ENCODE assay signal across 8 mouse cellular contexts in the genomic region with DNA sequence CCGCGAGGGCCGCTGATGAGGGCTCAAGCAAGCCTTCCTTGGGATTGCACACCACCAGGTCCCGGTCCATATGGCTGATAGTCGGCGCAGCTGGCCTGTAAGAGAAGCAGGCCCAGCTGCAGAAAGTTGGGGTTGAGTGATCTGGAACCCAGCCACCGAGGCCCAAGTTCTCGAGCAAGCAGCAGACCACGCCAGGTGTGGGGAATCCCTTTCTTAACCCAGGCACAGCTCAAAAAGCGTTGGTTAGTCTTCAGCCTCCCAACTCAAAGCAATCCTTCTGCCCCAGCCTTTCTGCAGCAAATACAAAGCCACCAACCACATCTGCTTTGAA. TPM values are rescaled to one million over a fixed set of nuclear protein-coding genes. Genes with fewer than 3 reads are reported as not detected.
DNase-seq lines count a peak whose midpoint lies in the region; ATAC-seq and TF ChIP-seq lines count a peak whose summit lies in the region.

TSS of gene Tpmt (minus strand) at position 121 of the 331 bp plus-strand sequence.

- DNase-seq in cerebellum, adult 2 months: peak in 1 of 2 experiments; percentile 33
- DNase-seq in cerebellum, postnatal 25 days: no peak
- DNase-seq in right cerebral cortex, postnatal 10 days (ENCODE audit: low spot score in 2 of 2): peak; percentile 41 to 62
- DNase-seq in right cerebral cortex, postnatal 25 days: no peak
- DNase-seq in hindbrain, embryonic 11.5 days (ENCODE audit: low spot score): no peak
- no peak for DNase-seq in liver, embryonic 13.5 days

- H3K4me2 ChIP-seq in hindbrain, embryonic 11.5 days (replicated peaks; ENCODE audit: low read depth, low read length): peak within 1 kb of the TSS; percentile 94
- peak within 1 kb of the TSS; percentile 93 for H3K4me2 ChIP-seq in liver, embryonic 13.5 days
- H3K4me2 ChIP-seq in stomach, embryonic 14.5 days (replicated peaks; ENCODE audit: low read depth, low read length): peak within 1 kb of the TSS; percentile 100

- WGBS in cerebellum, adult 2 months: 10% methylated on average over 10 of the region's 10 CpGs
- WGBS in hindbrain, embryonic 11.5 days: 24% methylated on average over 10 of the region's 10 CpGs
- WGBS in liver, embryonic 13.5 days (ENCODE audit: insufficient replicate concordance): 21% methylated on average over 10 of the region's 10 CpGs
- WGBS in stomach, embryonic 14.5 days: 14% methylated on average over 10 of the region's 10 CpGs

- no peaks in the 10 kb centered on the region for H3K36me3 ChIP-seq in hindbrain, embryonic 11.5 days (ENCODE audit: control insufficient read depth, insufficient read depth, low read length)
- peaks cover 9% of the 10 kb centered on the region for H3K36me3 ChIP-seq in liver, embryonic 13.5 days
- peaks cover 5% of the 10 kb centered on the region; the same call in 1 of the 2 replicates for H3K36me3 ChIP-seq in stomach, embryonic 14.5 days (ENCODE audit: control insufficient read depth, insufficient read depth, low read length)

- no peak for ATAC-seq in hindbrain, embryonic 11.5 days (ENCODE audit: low FRiP score)
- ATAC-seq in liver, embryonic 13.5 days (ENCODE audit: low read depth): no peak
- ATAC-seq in stomach, embryonic 14.5 days (ENCODE audit: insufficient number of reproducible peaks, insufficient read depth, low FRiP score, low read depth): no peak
- ATAC-seq in erythroid progenitor cell, adult 5-6 weeks (replicated peaks; ENCODE audit: low FRiP score, poor library complexity, severe bottlenecking): no peak

- H3K4me1 ChIP-seq in cerebellum, adult 2 months (ENCODE audit: control insufficient read depth, insufficient read depth, low read length): peaks cover 8% of the 10 kb centered on the region; the same call in 1 of the 2 replicates
- peaks cover 3% of the 10 kb centered on the region; the same call in 1 of the 2 replicates for H3K4me1 ChIP-seq in hindbrain, embryonic 11.5 days (replicated peaks; ENCODE audit: control insufficient read depth, insufficient read depth, low read length)
- peaks cover 30% of the 10 kb centered on the region for H3K4me1 ChIP-seq in liver, embryonic 13.5 days (replicated peaks)
- H3K4me1 ChIP-seq in stomach, embryonic 14.5 days (ENCODE audit: control insufficient read depth, insufficient read depth, low read length): peaks cover 11% of the 10 kb centered on the region; the same call in 1 of the 2 replicates

- H3K9ac ChIP-seq in hindbrain, embryonic 11.5 days (ENCODE audit: low read depth, low read length): peak within 1 kb of the TSS; percentile 73
- H3K9ac ChIP-seq in liver, embryonic 13.5 days: peak within 1 kb of the TSS; percentile 83
- H3K9ac ChIP-seq in stomach, embryonic 14.5 days (replicated peaks; ENCODE audit: low read depth, low read length): peak within 1 kb of the TSS; percentile 69

- TF ChIP-seq CTCF in cerebellum, adult 2 months (IDR thresholded peaks at IDR 0.05; ENCODE audit: borderline replicate concordance, insufficient read depth, low read depth, low read length): no peak

- no peak for TF ChIP-seq POLR2A in cerebellum, adult 2 months (IDR thresholded peaks at IDR 0.05; ENCODE audit: borderline replicate concordance, insufficient read depth, low read length)

- H3K27me3 ChIP-seq in cerebellum, adult 2 months (ENCODE audit: control insufficient read depth, insufficient read depth, low read length): no peaks in the 10 kb centered on the region
- no peaks in the 10 kb centered on the region for H3K27me3 ChIP-seq in hindbrain, embryonic 11.5 days (ENCODE audit: control insufficient read depth, insufficient read depth, low read length)
- H3K27me3 ChIP-seq in liver, embryonic 13.5 days: peaks cover 19% of the 10 kb centered on the region
- no peaks in the 10 kb centered on the region for H3K27me3 ChIP-seq in stomach, embryonic 14.5 days (ENCODE audit: control insufficient read depth, insufficient read depth, low read length)

- H3K9me3 ChIP-seq in hindbrain, embryonic 11.5 days (ENCODE audit: control insufficient read depth, low read length): no peaks in the 10 kb centered on the region
- no peaks in the 10 kb centered on the region for H3K9me3 ChIP-seq in liver, embryonic 13.5 days (replicated peaks)
- H3K9me3 ChIP-seq in stomach, embryonic 14.5 days (ENCODE audit: control insufficient read depth, low read depth, low read length): no peaks in the 10 kb centered on the region

- peak within 1 kb of the TSS; percentile 83 for H3K4me3 ChIP-seq in cerebellum, adult 2 months (replicated peaks; ENCODE audit: insufficient read depth, low read depth, low read length)
- peak within 1 kb of the TSS; percentile 87 for H3K4me3 ChIP-seq in hindbrain, embryonic 11.5 days (ENCODE audit: low read depth, low read length)
- peak within 1 kb of the TSS; percentile 77 for H3K4me3 ChIP-seq in liver, embryonic 13.5 days (replicated peaks)
- H3K4me3 ChIP-seq in stomach, embryonic 14.5 days (ENCODE audit: low read depth, low read length): peak within 1 kb of the TSS; percentile 79

- H3K27ac ChIP-seq in cerebellum, adult 2 months (ENCODE audit: insufficient read depth, low read length): no peak within 1 kb of the TSS
- H3K27ac ChIP-seq in hindbrain, embryonic 11.5 days (ENCODE audit: low read depth, low read length): peak within 1 kb of the TSS; percentile 70
- peak within 1 kb of the TSS; percentile 15; the same call in 1 of the 2 replicates for H3K27ac ChIP-seq in liver, embryonic 13.5 days
- H3K27ac ChIP-seq in stomach, embryonic 14.5 days (ENCODE audit: low read length): peak within 1 kb of the TSS; percentile 66; the same call in 1 of the 2 replicates

RNA-seq across cellular contexts. Expression of gene Tpmt, which starts in this region (rescaled TPM):
- 15.0 and 17.4 TPM in 2 replicates for polyA plus RNA-seq in cerebellum, adult 2 months (2012; rRNA removed)
- polyA plus RNA-seq in hindbrain, embryonic 11.5 days (2014; fragmentation: Nextera tagmentation; extraction: Ambion mirVana): 44.2 and 47.8 TPM in 2 replicates
- 11.1 and 12.9 TPM in 2 replicates for polyA plus RNA-seq in liver, embryonic 13.5 days (2015; fragmentation: Nextera tagmentation; extraction: Ambion mirVana)
- polyA plus RNA-seq in stomach, embryonic 14.5 days (2014; fragmentation: Nextera tagmentation; extraction: Ambion mirVana): 24.2 and 29.9 TPM in 2 replicates
- total RNA-seq in erythroid progenitor cell, adult 5-6 weeks (2015; ENCODE audit: low replicate concordance): 21.4 TPM in 1 of 2 replicates, not detected in the other
- total RNA-seq in erythroid progenitor cell, adult 5-6 weeks (2017; ENCODE audit: low replicate concordance): 0.15 TPM in 1 of 2 replicates, not detected in the other

Comparison
In these comparisons a context has a peak if more than half of its experiments do, and no peak if none do; other contexts are left out.
1. DNase-seq: peak in right cerebral cortex, postnatal 10 days (2 of 2); none in cerebellum, postnatal 25 days (0 of 2), right cerebral cortex, postnatal 25 days (single experiment), hindbrain, embryonic 11.5 days (single experiment) and liver, embryonic 13.5 days (single experiment).
2. Peak in every context shown above with its lines, with median percentiles within 50 percentile points of each other: H3K4me3 ChIP-seq, H3K4me2 ChIP-seq and H3K9ac ChIP-seq.